Mouse (Mus musculus) CD4-positive, CD25-positive, alpha-beta regulatory T cell, adult 2 months (primary cell): ENCODE measurements around the gene Rabgap1l.

ENCODE experiments used
- DNase-seq: peaks from one replicate; pipeline ENCODE4 v3.0.0-alpha.2; 2012; ENCODE audit warnings: low read depth, low spot score

Rabgap1l gene

DNA sequence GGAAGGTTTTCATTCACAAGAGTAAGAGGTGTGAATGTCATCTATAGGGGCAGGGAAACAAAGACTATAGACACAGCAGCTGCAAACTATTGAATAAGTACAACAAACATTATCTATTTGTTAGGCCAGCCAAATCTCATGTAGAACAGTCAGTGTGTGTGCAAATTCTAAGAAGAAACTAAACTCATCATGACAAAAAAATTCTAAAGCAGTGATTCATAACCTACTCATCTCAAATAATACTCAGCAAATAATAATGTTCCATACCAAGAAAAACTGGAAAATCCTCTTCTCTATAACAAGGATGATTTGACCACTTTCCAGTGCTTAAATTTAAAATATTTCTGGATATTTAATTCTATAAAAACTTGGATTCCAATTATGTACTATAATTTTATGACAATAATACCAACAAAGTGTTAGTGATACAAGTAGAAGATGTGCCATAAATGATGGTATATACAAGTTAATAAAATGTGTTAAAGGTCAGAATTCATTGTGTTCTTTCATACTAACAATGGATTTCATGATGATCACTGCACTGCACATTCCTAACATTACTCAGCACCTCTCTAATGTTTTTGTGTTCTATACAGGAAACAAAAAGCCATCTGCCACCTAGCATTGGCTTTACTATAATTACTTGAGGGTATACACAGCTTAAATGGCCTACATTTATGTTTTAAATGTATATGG lies 196.6 kb downstream of the Rabgap1l start:
- DNase-seq, result no peak

DNA sequence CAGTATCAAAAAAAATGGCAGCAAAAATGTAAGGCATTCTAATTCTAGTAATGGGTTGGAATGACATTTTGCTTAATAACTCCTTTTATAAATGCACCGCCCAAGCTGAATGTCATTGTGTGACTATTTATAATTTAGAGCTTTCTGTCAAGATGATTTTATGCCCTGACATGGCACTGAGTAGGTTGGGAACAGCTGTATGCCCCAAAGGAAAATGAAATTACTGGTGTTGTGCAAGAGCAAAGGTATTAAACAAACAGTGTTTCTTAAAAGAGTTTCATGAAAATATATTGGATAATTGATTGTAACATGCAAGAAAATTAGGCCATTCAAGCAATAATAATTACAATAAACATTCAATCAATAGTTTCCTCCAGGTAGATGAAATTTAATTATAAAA lies 198.4 kb downstream of the Rabgap1l start:
- no peak for DNase-seq

DNA sequence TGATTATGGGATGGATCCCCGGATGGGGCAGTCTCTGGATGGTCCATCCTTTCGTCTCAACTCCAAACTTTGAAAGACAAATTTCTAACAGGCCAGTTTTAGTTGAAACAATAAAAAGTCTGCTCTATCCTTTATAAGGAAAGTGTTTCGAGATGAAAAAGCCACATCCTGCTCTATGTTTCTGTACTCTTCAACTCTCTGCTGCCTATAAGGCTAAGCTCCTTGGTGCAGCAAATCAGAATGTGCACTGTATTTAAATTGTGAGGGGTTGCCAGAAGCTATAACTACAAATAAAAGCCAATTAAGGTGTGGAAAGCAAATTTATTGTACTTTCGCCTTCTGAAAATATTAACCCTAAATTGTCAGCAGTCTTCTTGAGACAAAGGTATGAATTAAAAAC lies 198.9 kb downstream of the Rabgap1l start:
- no peak for DNase-seq

DNA sequence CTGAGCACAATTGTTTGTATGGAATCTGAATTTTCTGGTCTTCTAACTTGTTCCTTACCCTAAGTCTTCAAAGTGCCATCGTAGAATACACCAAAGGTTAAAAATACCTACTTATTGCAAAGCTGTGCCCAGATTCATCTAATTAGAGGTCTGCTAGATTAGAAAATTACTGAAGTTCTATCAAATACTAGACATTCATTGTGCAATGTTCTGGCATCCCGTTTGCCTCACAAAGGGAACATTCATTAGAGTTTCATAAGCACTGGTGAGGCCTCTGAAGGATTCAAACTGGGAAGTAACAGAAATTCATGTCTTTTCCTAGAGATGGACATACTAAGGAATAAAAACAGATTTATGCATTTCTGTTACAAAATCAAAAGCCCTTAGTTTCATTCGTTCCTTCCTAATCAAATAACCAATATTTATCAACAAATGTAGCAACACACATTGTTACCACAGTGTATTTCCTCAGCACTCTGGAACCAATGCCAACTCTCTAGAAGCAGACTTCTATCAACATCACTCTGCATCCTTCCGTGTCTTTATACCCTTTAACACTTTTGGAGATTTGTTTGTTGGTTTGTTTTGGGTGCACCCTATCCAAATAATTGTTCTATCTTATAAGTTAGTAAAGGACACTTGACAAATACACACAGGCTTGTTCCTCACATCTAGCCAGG lies 204.0 kb downstream of the Rabgap1l start:
- DNase-seq, result no peak

DNA sequence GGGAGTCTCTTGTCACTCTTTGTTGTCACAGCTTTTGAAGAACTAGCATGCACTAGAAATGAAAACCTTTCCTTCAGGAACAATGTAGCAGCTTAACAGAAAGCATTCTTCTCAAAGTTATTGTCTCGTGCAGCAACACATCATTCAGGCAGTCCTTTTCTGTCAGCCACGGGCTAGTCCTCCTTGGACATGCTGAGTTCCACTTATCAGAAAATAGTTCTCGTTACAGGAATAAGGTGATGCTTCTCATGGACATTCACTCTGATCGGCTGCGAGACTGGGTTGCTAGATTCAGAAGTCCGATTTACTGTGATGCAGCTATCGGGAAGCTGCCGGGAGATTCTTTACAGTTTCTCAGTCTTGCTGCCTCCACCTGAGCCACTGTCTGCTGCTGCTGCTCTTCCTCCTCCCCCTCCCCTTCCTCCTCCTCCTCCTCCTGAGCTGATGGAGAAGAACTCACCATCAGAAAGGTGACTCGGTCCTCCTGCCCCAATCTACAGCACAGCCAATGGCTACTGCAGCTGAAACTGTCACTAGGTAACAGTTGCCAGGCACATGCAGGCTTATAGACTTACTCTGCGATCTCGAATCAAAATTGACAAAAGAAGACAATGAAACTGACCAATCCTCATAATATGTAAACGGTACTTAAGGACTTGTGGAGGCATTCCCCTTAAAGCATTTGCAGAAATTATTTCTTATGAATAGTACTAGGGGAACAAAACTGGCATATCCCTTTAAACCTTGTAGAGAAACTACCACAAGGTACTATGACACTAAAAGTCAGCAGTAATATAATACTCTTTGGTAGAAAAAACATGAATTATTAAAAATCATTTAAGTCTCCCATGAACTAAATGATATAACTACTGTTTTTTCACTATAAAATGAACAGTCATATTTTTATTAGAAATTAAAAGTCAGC lies 213.4 kb downstream of the Rabgap1l start:
- DNase-seq, result no peak

DNA sequence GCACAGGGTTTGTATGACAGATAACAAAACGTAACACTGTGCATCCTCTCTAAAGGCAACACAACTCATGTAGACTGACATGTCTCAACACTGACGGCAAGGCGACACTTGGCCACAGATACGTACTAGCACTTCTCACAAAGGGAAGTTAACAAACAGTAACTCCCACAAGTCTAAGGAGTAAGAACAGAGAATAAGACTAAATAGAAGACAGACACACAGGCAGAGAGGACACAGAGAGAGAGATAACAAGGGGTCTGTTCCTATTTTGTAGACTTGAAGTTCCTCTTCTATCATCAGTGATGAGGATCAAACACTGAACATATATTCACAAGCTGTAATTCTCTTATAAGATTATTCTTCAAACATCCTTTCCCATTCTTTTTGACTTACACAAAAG lies 216.9 kb downstream of the Rabgap1l start:
- DNase-seq, result no peak

DNA sequence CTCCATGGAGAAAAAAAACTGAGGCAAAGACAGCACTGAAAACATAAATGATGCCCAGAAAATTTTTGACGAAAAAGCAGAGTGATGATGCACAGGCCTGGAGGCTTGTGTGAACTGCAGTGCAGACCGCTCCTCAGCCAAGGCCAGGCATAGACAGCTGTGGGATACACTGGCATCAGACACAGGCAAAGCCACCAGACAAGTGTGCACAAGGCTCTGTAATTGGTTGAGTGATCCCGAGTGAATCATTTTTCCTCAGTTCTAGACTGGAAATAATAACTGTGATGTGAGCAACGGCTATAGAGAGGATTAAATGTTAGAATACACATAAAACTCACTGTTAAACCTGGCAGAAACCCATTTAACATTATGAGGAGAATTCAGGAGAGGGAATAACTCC lies 219.0 kb downstream of the Rabgap1l start:
- no peak for DNase-seq

DNA sequence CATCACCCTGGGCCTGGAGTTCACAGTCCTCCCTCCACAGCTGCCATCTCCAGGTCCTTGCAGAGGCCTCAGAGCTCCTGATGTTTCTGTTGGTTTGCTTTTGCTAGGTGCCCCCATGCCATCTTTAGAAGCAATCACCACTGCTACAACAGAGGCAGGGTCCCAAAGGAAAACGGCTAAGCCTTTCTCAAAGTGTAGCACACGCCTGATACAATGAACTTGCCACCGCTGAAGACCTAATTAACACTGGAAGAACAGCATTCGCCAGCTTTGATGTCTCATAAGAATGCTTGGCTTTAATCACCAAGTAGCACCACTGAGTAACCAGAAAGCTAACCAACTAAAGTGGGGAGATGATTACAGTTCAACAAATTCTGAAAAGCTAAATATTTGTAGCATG lies 226.6 kb downstream of the Rabgap1l start:
- no peak for DNase-seq

DNA sequence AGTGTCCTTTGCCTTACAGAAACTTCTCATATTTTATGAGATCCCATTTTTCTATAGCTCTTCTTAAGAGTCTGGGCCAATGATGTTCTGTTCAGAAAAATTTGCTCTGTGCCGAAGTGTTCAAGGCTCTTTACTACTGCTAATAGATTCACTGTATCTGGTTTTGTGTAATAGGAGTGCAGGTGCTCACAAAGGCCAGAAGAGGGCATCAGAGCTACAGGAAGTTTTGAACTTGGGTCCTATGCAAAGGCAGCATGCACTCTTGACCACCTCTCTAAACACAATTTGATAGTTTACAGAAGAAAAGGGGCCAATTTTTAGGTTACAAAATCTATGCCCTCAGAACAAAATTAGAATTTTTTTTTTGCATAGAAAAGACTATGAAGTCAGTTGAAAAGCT lies 231.6 kb downstream of the Rabgap1l start:
- DNase-seq, result peak; percentile 37

DNA sequence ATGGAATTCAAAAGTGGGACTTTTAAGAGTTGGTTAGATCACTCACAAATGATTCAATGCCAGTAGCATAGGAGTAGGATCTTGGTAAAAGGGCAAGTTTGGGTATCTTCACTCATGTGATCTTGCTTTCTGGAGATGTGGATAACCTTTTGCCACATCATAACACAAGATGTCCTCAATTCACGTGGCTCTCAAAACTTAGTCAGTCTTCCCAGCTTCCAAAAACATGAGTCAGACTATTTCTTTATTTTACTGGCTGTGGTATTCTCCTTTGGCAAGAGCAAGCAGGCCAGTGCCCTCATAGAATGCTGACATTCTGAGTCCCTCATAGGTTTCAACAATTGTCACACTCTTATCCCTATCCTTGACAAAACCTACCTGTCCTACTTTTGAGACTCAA lies 242.4 kb downstream of the Rabgap1l start:
- no peak for DNase-seq

DNA sequence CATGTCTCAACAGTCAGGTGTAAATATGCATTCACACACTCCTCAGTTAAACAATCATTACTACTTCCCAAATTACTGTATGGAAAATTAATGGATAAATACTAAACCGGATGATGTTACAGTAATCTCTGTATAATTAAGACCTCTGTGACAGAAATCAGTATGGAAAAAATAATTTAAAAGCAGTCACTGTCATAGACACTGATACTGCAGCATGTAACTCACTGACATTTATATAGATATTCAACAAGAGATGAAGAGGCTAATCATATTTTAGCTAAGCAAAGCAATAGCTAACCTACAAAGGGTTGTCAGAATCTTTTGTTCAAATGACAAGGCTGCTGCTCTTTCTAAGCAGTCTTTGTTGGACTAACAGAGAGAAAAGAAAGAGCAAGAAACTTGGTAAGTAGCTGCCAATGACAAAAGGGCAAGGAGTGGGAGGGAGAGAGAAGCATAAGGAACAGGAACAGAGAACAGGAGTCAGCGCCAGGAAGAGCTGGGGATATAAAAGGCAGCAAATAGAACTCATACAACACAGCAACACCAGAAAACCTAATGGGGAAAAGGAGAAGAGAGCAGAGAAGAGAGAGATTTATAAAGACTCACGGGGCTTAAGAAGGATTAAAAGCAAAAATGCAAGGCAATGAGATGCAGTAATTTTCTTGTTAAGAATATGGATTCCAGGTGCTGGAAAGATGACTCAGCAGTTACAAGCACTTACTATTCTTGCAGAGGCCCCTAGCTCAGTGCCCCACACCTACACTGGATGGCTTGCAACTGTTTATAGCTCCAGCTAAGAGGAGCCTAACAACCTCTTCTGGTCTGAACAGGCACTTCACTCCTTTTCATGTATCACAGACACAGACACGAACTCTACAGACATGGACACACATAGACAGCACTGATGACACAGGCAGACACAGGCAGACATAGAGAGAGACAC lies 244.8 kb downstream of the Rabgap1l start:
- no peak for DNase-seq

DNA sequence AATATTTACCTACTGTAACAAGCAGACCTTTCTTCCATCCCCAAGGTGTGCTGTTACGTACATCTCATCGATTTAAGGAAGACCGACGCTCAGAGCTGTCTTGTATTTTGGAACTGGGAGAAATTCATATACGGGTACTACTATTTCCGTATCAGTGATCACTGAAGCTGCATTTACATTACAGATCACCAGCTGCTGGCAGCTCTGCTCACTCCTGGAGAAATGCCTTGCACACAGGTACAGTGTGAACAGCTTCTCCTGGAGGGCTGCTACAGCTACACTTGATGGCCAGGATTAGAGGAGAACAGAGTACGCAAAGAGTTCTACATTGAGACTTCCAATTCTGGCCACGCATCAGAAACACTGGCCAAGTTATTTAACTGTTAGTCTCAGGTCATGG lies 257.4 kb downstream of the Rabgap1l start:
- no peak for DNase-seq

DNA sequence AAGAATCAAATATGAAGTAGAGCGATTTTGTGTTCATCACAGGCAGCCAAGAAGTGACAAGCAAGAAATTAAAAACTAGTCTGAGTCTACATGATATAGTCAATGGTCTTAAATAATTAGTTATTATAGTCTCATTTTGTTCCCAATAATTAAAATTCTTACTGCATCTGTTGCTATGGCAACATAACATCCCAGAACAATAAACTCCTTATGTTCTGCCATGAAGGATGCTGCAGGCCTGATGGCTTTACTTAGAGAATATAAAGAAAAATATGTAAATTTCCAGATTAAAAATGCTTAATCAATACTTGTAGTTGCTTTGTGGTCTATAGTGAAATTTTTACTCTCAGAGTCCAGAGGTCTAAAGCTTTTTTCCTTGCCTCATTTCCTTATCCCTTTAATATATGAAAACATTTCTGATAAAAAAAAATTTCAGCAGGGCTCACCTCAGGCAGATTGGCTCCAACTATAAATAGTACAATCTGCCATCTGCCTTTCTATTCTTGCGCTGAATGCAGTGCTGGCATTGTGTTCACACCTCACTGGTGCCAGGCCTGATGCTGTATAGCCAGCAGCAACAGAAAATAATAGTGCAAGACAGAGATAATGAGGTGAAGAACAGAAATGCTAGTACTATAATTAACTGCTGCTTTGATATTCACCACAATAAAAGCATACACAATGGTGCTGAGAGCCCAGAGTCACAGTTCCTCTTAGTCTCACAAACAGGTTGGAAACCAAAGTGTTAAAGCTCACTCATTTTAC lies 258.3 kb downstream of the Rabgap1l start:
- DNase-seq, result no peak

DNA sequence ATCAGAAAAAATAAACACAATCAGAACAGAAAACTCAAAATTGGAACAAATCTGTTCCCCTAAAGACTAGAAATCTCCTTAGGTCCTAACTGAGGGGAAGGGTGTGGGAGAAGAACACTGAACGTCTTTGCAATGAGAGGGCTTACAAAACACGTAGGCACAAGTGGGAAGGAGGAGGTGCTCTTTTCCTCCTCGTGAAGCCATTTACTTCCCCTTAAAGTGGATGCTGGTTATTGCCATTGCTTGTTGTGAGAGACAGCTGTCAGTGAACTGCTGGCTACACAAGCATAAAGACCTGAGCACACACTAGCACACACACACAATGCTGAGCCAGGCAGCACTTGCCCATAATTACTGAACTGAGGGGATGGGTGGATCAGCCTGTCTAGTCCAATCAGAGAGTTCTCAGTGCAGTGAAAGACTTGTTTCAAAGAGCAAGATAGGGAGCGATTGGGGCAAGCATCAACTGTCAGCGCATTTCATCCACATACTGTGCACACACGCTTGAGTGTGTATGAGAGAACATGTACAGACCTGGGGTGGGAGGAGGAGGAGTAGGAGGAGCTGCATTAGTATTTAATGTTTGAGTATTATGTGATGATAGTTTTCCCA lies 259.7 kb downstream of the Rabgap1l start:
- DNase-seq, result no peak

DNA sequence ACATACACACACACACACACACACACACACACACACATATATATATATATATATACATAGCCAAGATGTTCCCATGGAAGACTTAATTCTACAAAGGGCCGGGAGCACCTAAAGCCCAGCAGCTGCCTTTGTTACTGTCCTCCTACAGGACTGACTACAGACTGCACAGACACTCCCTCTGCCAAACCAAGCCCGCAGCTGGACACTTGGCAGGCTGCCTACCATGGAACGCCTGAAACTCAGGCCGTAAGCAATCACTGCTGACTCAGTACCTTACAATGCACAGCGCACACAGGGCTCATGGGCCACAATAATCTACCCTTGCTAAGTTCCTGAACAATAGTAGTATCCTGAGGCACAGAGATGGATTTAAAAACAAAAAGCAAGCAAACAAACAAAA lies 261.6 kb downstream of the Rabgap1l start:
- DNase-seq, result no peak

DNA sequence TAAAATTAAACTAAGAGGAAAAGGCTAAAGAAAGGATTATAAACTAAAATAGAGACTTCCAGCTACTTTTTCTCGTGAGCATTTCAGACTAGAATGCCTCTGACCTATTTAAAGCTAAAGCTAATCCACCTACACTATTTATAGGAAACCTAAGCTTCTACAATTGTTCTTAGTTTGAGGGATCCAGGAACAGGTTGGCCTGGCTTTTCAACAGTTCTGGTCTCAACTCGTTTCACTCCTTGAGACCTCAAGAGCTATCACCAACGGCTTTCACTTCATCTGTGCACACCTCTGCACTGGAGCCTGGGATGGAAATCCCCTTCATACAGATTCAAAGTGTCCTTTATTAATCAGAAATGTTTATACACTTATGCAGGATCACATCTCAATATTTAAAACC lies 271.1 kb downstream of the Rabgap1l start:
- no peak for DNase-seq

DNA sequence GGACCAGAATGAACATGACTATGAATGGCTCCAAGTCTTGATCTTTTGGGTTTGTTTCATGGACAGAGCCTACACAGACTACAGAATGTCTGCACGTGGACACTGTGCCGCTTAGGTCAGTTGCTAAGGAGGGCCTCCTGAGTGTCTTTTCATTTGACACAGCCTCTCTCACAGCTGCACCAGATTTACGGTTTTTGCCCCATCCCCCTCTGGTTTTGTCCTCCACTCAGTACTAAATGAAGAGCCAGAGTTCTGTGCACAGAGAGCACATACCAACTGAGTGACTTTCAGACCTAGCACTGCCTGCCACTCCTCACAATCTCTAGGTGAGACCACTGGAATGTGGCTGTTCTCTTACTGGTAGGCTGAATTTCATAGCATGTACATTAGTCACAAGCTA lies 272.3 kb downstream of the Rabgap1l start:
- DNase-seq, result no peak

DNA sequence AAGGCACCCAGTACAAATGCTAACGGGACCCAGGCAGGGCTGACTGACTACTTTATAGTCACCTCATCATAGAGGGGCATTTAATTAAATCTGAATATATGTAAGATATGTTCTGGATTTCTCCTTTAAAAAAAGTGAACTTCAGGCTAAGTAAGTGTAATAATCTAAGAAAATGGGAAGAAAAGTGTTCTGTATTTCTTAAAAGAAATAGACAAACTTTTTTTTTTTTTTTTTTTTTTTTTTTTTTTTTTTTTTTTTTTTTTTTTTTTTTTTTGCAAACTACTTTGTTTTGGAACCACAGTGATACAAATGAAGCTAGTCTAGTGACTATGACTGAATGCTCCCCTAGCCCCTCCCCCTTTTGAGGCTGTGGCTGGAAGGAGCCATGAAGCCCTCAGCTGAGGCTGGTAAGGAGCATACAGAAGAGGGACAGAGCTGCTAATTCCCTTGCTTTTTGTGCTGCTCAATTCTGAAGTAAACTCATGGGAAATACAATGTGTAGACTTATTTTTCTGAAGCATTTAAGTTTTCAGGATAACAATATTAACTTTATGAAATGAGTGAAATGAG lies 273.0 kb downstream of the Rabgap1l start:
- peak; percentile 36 for DNase-seq

DNA sequence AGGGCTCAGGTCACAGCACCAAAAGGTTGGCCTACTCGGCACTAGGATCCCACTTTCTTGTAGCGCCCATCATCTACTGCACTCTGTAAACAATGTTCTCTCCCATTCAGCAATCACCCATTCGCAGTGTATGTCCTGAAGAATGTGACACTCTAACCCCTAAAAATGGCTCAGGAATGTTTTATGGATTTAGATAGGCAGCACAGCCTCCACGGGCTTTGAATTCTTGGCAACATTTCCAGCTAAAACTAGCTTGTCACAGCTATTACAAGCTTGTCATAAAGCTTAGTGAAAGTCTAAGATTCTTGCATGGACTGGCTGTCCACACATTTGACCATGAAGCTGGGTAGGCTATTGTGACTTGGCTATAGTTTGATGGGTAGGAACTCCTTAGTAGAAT lies 274.5 kb downstream of the Rabgap1l start:
- DNase-seq, result no peak

DNA sequence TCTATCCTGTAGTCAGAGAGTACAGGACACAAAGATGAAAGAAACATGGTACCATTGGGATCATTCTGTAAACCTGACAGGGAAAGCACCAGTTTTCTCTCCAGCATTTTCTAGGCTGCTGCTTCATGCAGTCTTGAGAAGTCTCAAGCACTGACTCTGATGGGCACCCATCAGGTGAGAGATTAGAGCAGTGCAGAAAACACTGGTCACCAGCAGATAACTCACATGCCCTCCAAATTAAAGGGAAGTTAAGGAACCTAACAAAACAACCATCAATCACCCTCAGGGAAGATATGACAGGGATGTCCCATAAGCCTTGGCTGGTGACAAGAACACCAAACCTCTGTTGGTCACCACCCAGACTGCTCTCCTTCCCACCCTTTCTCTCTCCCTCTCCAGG lies 285.2 kb downstream of the Rabgap1l start:
- DNase-seq, result no peak
